In genomic region chr1:89400734-89401202, GRCm38 (mm10) we compare ENCODE assay signal across 9 mouse cellular contexts. TPM values are rescaled to one million over a fixed set of nuclear protein-coding genes. Genes with fewer than 3 reads are reported as not detected.
DNase-seq lines count a peak whose midpoint lies in the region; ATAC-seq lines count a peak whose summit lies in the region.
"Had no signal": no experiment of that assay in that cellular context is flagged by ENCODE, and none has a peak within 500 bp of the region (broad histone marks: within the 10 kb centered on the region; RNA-seq: fewer than 3 reads in every experiment).

No protein-coding gene starts in this region.

- WGBS in lung, embryonic 16.5 days = 59% methylated on average over 10 of the region's 10 CpGs
- 14% methylated on average over 10 of the region's 10 CpGs for WGBS in hindbrain, embryonic 11.5 days

- no peak overlapping the region for H3K4me3 ChIP-seq in lung, embryonic 16.5 days (ENCODE audit: low read length)
- H3K4me3 ChIP-seq in hindbrain, embryonic 11.5 days (ENCODE audit: low read depth, low read length) = no peak overlapping the region

- peak; percentile 68 for ATAC-seq in lung, embryonic 16.5 days (ENCODE audit: low read depth)
- peak; percentile 93 for ATAC-seq in hindbrain, embryonic 11.5 days (ENCODE audit: low FRiP score)
- no peak for ATAC-seq in erythroblast, adult 5-6 weeks (replicated peaks; ENCODE audit: low FRiP score, poor library complexity, severe bottlenecking)

- DNase-seq in lung, postnatal 14 days = no peak
- DNase-seq in hindbrain, embryonic 11.5 days (ENCODE audit: low spot score) = peak; percentile 72
- DNase-seq in left cerebral cortex, postnatal 4 days = peak; percentile 59
- DNase-seq in right cerebral cortex, postnatal 25 days = peak; percentile 8
- DNase-seq in thymus, postnatal 10 days (ENCODE audit: low spot score in 2 of 2) = no peak
- no peak for DNase-seq in heart, postnatal 4 days
- DNase-seq: heart, postnatal 14 days had no signal

- H3K4me2 ChIP-seq in lung, embryonic 16.5 days (ENCODE audit: low read depth, low read length) = no peak overlapping the region
- H3K4me2 ChIP-seq in hindbrain, embryonic 11.5 days (replicated peaks; ENCODE audit: low read depth, low read length) = no peak overlapping the region

- H3K27ac ChIP-seq in lung, embryonic 16.5 days (ENCODE audit: low read length) = no peak overlapping the region
- 0 out of 2 replicates have a peak overlapping the region, but pooled peaks have one; percentile 4 for H3K27ac ChIP-seq in hindbrain, embryonic 11.5 days (ENCODE audit: low read depth, low read length)

- no peaks in the 10 kb centered on the region; the same call in 1 of the 2 replicates for H3K4me1 ChIP-seq in lung, embryonic 16.5 days (replicated peaks; ENCODE audit: control insufficient read depth, insufficient read depth, low read length)
- peaks cover 5% of the 10 kb centered on the region; the same call in 1 of the 2 replicates for H3K4me1 ChIP-seq in hindbrain, embryonic 11.5 days (replicated peaks; ENCODE audit: control insufficient read depth, insufficient read depth, low read length)

- H3K27me3 ChIP-seq in lung, embryonic 16.5 days (ENCODE audit: control insufficient read depth, insufficient read depth, low read depth, low read length) = no peaks in the 10 kb centered on the region
- H3K27me3 ChIP-seq in hindbrain, embryonic 11.5 days (ENCODE audit: control insufficient read depth, insufficient read depth, low read length) = peaks cover 2% of the 10 kb centered on the region; the same call in 1 of the 2 replicates

- intact Hi-C loops in left cerebral cortex, postnatal 4 days (cut with DNase I) = no loop called here

- H3K36me3 ChIP-seq in lung, embryonic 16.5 days (ENCODE audit: control insufficient read depth, insufficient read depth, low read length) = no peaks in the 10 kb centered on the region
- no peaks in the 10 kb centered on the region for H3K36me3 ChIP-seq in hindbrain, embryonic 11.5 days (ENCODE audit: control insufficient read depth, insufficient read depth, low read length)

- no peaks in the 10 kb centered on the region; the same call in 1 of the 2 replicates for H3K9me3 ChIP-seq in lung, embryonic 16.5 days (ENCODE audit: control insufficient read depth, low read length)
- no peaks in the 10 kb centered on the region for H3K9me3 ChIP-seq in hindbrain, embryonic 11.5 days (ENCODE audit: control insufficient read depth, low read length)

- no peak overlapping the region for H3K9ac ChIP-seq in lung, embryonic 16.5 days (ENCODE audit: low read length)
- no peak overlapping the region for H3K9ac ChIP-seq in hindbrain, embryonic 11.5 days (ENCODE audit: low read depth, low read length)

RNA-seq across cellular contexts. Expression of gene Agap1, which starts 53.8 kb away (rescaled TPM):
- 7.6 TPM in 2 replicates for polyA plus RNA-seq in lung, embryonic 16.5 days (2015; fragmentation: Nextera tagmentation; extraction: Ambion mirVana)
- 34.7 and 41.4 TPM in 2 replicates for polyA plus RNA-seq in hindbrain, embryonic 11.5 days (2014; fragmentation: Nextera tagmentation; extraction: Ambion mirVana)
- total RNA-seq in left cerebral cortex, postnatal 4 days (2021) = 100 to 1,000 TPM; 415 to 416 TPM
- total RNA-seq in heart, postnatal 4 days (2021) = 10 to 100 TPM; 58.9 to 65.8 TPM
- 5.9 and 8.3 TPM in 2 replicates for total RNA-seq in erythroblast, adult 5-6 weeks (2015; ENCODE audit: low replicate concordance)
- 4.9 and 6.0 TPM in 2 replicates for total RNA-seq in erythroblast, adult 5-6 weeks (2017; ENCODE audit: low replicate concordance)

Comparison
In these comparisons a context has a peak if more than half of its experiments do, and no peak if none do; other contexts are left out.
1. DNase-seq: peak in hindbrain, embryonic 11.5 days (single experiment), left cerebral cortex, postnatal 4 days (single experiment) and right cerebral cortex, postnatal 25 days (single experiment); none in lung, postnatal 14 days (single experiment), thymus, postnatal 10 days (0 of 2) and heart, postnatal 4 days (single experiment).
2. RNA of gene Agap1, which starts 53.8 kb away (total RNA-seq): 415 to 416 TPM in left cerebral cortex, postnatal 4 days and 58.9 to 65.8 TPM in heart, postnatal 4 days; 4.9 to 8.3 TPM in erythroblast, adult 5-6 weeks; every median in the first group is over 4 times any median in the second.